Mouse (Mus musculus): ENCODE measurements around the gene Snx13. TPM values are rescaled to one million over a fixed set of nuclear protein-coding genes. Genes with fewer than 3 reads are reported as not detected.
A peak's percentile ranks its signal among the peaks of the same experiment; 100 is the strongest.

Snx13 gene
- polyA plus RNA-seq (2012; rRNA removed) (1.7 and 2.5 TPM in 2 replicates), polyA plus RNA-seq (2014; fragmentation: Nextera tagmentation; extraction: Ambion mirVana) (7.2 and 7.3 TPM in 2 replicates)

DNA sequence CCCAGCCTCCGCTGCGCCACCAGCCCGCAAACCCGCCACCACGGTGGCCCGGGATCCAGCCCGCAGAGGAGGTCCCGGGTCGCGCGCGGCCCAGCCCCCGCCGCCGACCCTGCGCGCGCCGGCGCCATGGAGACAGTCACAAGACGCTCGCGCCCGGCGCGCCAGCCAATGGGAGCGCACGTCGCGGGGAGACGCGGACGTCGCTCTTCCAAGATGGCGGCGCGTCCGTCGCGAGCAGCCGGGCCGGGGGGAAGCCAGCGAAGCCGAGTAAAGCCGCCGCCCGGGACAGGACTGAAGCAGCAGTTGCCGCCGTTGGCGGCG, at the start of gene Snx13:
Gene Snx13 (plus strand): TSS at position 188 of the 321 bp plus-strand sequence.
- peak within 1 kb of the TSS; percentile 97 for H3K9ac ChIP-seq (replicated peaks)
- peak within 1 kb of the TSS; percentile 84 for H3K4me2 ChIP-seq (ENCODE audit: low read depth)
- H3K9me3 ChIP-seq (ENCODE audit: control insufficient read depth, low read length) = no peaks in the 10 kb centered on the region
- no peak for TF ChIP-seq EP300 (IDR thresholded peaks at IDR 0.05; ENCODE audit: low read depth)
- no peak for TF ChIP-seq CTCF (IDR thresholded peaks at IDR 0.05; ENCODE audit: low read depth)
- peak within 1 kb of the TSS; percentile 88 for H3K27ac ChIP-seq
- WGBS (ENCODE audit: insufficient replicate concordance) = under 1% methylated on average over 41 of the region's 51 CpGs
- H3K4me1 ChIP-seq (replicated peaks; ENCODE audit: control insufficient read depth in 2 of 2, insufficient read depth in 2 of 2, low read length in 1 of 2) = peaks cover 4 to 8% of the 10 kb centered on the region in 2 experiments
- DNase-seq (ENCODE audit: low read depth in 3 of 3, low spot score in 3 of 3) (peak; percentile 78 to 81 (median 80)), ATAC-seq (ENCODE audit: insufficient read depth) (peak; percentile 96)
- H3K36me3 ChIP-seq (replicated peaks; ENCODE audit: control insufficient read depth, insufficient read depth, low read depth) = no peaks in the 10 kb centered on the region
- H3K27me3 ChIP-seq (ENCODE audit: control insufficient read depth, insufficient read depth, low read length) = no peaks in the 10 kb centered on the region
- H3K4me3 ChIP-seq (ENCODE audit: insufficient read depth in 1 of 2, low read depth in 2 of 2, low read length in 2 of 2) = peak within 1 kb of the TSS; percentile 72 to 98

GRCm38 (mm10) chr12:34997597-34998182, 49.3 kb upstream of the Snx13 start:
- DNase-seq (ENCODE audit: low read depth in 3 of 3, low spot score in 3 of 3) = no peak

DNA sequence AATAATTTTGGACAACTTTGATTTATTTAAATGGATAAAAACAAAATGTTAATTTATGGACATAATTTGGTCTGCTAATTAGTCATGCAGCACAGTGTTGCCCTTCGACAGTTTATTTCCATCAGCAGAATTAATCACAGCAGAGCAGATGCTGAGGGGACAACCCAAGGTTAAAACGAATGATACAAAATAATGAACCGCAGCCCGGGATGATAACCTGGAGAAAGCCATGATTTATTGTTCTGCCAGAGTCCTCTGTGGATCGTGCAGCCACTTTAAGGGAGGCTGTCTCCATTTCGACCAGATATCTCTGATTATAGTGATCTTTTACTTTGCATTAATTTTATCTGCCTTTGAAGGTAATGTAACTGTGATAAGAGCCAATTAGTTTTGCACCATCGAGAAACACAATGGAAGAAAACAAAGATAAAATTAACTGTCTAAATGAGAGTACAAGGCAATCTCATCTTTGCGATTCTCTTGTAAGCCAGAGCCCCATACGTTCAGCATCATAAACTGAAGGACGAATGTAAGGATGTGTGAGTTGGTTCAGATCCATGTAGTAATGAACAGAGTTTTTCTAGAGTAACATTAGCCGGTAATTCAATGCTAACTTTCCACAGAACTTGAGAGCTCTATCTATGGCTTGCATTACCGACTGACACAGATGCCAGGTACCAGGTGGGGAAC, 48.1 kb upstream of the Snx13 start:
- Histone ChIP-seq H3K9me3 (ENCODE audit: control insufficient read depth, low read length) (no peaks in the 10 kb centered on the region), H3K4me3 (ENCODE audit: insufficient read depth in 1 of 2, low read depth in 2 of 2, low read length in 2 of 2) (no peak overlapping the region), H3K4me2 (ENCODE audit: low read depth) (no peak overlapping the region), H3K27me3 (ENCODE audit: control insufficient read depth, insufficient read depth, low read length) (no peaks in the 10 kb centered on the region), H3K9ac (replicated peaks) (no peak overlapping the region), H3K4me1 (replicated peaks; ENCODE audit: control insufficient read depth in 2 of 2, insufficient read depth in 2 of 2, low read length in 1 of 2) (no peaks in the 10 kb centered on the region), H3K36me3 (replicated peaks; ENCODE audit: control insufficient read depth, insufficient read depth, low read depth) (no peaks in the 10 kb centered on the region), H3K27ac (no peak overlapping the region)
- no peak for DNase-seq (ENCODE audit: low read depth in 3 of 3, low spot score in 3 of 3)
- TF ChIP-seq CTCF (IDR thresholded peaks at IDR 0.05; ENCODE audit: low read depth) (no peak), EP300 (IDR thresholded peaks at IDR 0.05; ENCODE audit: low read depth) (no peak)
- no peak for ATAC-seq (ENCODE audit: insufficient read depth)
- WGBS (ENCODE audit: insufficient replicate concordance) = 66% methylated on average over 12 of the region's 12 CpGs

More at GRCm38 (mm10) chr12:34997597-34998182, 49.3 kb upstream of the Snx13 start:
- WGBS (ENCODE audit: insufficient replicate concordance) = 55% methylated on average over 3 of the region's 3 CpGs
- Histone ChIP-seq H3K36me3 (replicated peaks; ENCODE audit: control insufficient read depth, insufficient read depth, low read depth) (no peaks in the 10 kb centered on the region), H3K9me3 (ENCODE audit: control insufficient read depth, low read length) (no peaks in the 10 kb centered on the region), H3K27ac (no peak overlapping the region), H3K4me3 (ENCODE audit: insufficient read depth in 1 of 2, low read depth in 2 of 2, low read length in 2 of 2) (no peak overlapping the region), H3K9ac (replicated peaks) (no peak overlapping the region), H3K4me2 (ENCODE audit: low read depth) (no peak overlapping the region), H3K4me1 (replicated peaks; ENCODE audit: control insufficient read depth in 2 of 2, insufficient read depth in 2 of 2, low read length in 1 of 2) (no peaks in the 10 kb centered on the region), H3K27me3 (ENCODE audit: control insufficient read depth, insufficient read depth, low read length) (no peaks in the 10 kb centered on the region)
- TF ChIP-seq CTCF (IDR thresholded peaks at IDR 0.05; ENCODE audit: low read depth) (no peak), EP300 (IDR thresholded peaks at IDR 0.05; ENCODE audit: low read depth) (no peak)
- ATAC-seq (ENCODE audit: insufficient read depth) = no peak

GRCm38 (mm10) chr12:35000323-35000722, 46.7 kb upstream of the Snx13 start:
- Histone ChIP-seq H3K36me3 (replicated peaks; ENCODE audit: control insufficient read depth, insufficient read depth, low read depth) (no peaks in the 10 kb centered on the region), H3K9me3 (ENCODE audit: control insufficient read depth, low read length) (no peaks in the 10 kb centered on the region), H3K27ac (no peak overlapping the region), H3K4me1 (replicated peaks; ENCODE audit: control insufficient read depth in 2 of 2, insufficient read depth in 2 of 2, low read length in 1 of 2) (no peaks in the 10 kb centered on the region), H3K27me3 (ENCODE audit: control insufficient read depth, insufficient read depth, low read length) (no peaks in the 10 kb centered on the region), H3K9ac (replicated peaks) (no peak overlapping the region), H3K4me2 (ENCODE audit: low read depth) (no peak overlapping the region), H3K4me3 (ENCODE audit: insufficient read depth in 1 of 2, low read depth in 2 of 2, low read length in 2 of 2) (no peak overlapping the region)
- ATAC-seq (ENCODE audit: insufficient read depth) (no peak), DNase-seq (ENCODE audit: low read depth in 3 of 3, low spot score in 3 of 3) (no peak)
- WGBS (ENCODE audit: insufficient replicate concordance) = 20% methylated on average over 4 of the region's 4 CpGs
- no peak for TF ChIP-seq CTCF (IDR thresholded peaks at IDR 0.05; ENCODE audit: low read depth)
- no peak for TF ChIP-seq EP300 (IDR thresholded peaks at IDR 0.05; ENCODE audit: low read depth)

GRCm38 (mm10) chr12:35005748-35006147, 41.2 kb upstream of the Snx13 start:
- no peaks in the 10 kb centered on the region for H3K27me3 ChIP-seq (ENCODE audit: control insufficient read depth, insufficient read depth, low read length)
- no peak for TF ChIP-seq EP300 (IDR thresholded peaks at IDR 0.05; ENCODE audit: low read depth)
- no peak for TF ChIP-seq CTCF (IDR thresholded peaks at IDR 0.05; ENCODE audit: low read depth)
- ATAC-seq (ENCODE audit: insufficient read depth) = no peak
- H3K9me3 ChIP-seq (ENCODE audit: control insufficient read depth, low read length) = no peaks in the 10 kb centered on the region
- no peak overlapping the region for H3K27ac ChIP-seq
- H3K9ac ChIP-seq (replicated peaks) = no peak overlapping the region
- no peak for DNase-seq (ENCODE audit: low read depth in 3 of 3, low spot score in 3 of 3)
- no peak overlapping the region for H3K4me3 ChIP-seq (ENCODE audit: insufficient read depth in 1 of 2, low read depth in 2 of 2, low read length in 2 of 2)
- no peaks in the 10 kb centered on the region for H3K36me3 ChIP-seq (replicated peaks; ENCODE audit: control insufficient read depth, insufficient read depth, low read depth)
- no peak overlapping the region for H3K4me2 ChIP-seq (ENCODE audit: low read depth)
- H3K4me1 ChIP-seq (replicated peaks; ENCODE audit: control insufficient read depth in 2 of 2, insufficient read depth in 2 of 2, low read length in 1 of 2) = no peaks in the 10 kb centered on the region
